Mouse (Mus musculus) G1E (cell line): Measurements from ENCODE around the gene Zdhhc25.

Experiments used
- CTCF ChIP-seq: IDR thresholded peaks from 2 replicates; pipeline ENCODE4 v1.5.1; 2012; ENCODE audit warnings: low read depth, low read length, inconsistent platforms, mixed read lengths
- GATA2 ChIP-seq: IDR thresholded peaks from 2 replicates; pipeline ENCODE4 v1.6.1; 2012; ENCODE audit warnings: low read depth, low read length, inconsistent platforms, borderline replicate concordance
- TAL1 ChIP-seq: conservative IDR thresholded peaks from 2 replicates; pipeline ENCODE4 v1.6.1; 2012; ENCODE audit warnings: low read depth, low read length, inconsistent platforms, mixed read lengths

DNA sequence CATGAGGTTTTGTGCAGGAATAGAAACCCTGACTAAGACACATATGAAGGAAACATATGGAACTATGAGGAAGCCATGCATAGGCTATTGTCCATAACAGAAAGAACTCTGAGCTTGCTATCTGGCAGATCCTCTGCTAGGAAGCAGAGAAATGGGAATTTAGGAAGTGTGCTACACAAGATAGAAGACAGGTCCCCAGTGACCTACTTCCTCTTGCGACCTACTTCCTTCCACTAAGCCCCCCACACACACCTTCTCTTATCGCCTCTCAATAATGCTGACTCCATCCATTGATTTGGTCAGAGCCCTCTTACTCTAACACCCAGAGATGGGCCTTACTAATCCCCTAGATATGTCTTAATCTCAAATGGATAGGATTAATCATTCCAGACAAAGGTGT, 19.9 kb downstream of the Zdhhc25 start:
- TF ChIP-seq CTCF: no peak
- TF ChIP-seq GATA2: no peak
- TF ChIP-seq TAL1: no peak
